Mouse (Mus musculus) heart, adult 2 months (tissue): ENCODE measurements at regions not wholly inside any gene's neighbourhood (a gene's known extent, or its start where the extent isn't known, plus 50 kb on each side); places are given as distances from the start of the nearest gene placed in this dataset.

ENCODE experiments used
- DNase-seq, 2 experiments: peaks; one replicate each; pipeline ENCODE4 v3.0.0; 2021
- H3K27ac ChIP-seq: fragments of 200-600 bp; 2 replicates; pipeline ENCODE4 v1.8.1; 2022
- H3K27me3 ChIP-seq: fragments of 200-500 bp; 2 replicates; pipeline ENCODE4 v1.6.1; 2012; ENCODE audit warnings: mild to moderate bottlenecking, low read length, inconsistent platforms, mixed read lengths; ENCODE audit not compliant: control insufficient read depth, insufficient read depth
- H3K36me3 ChIP-seq: fragments of 200-500 bp; 2 replicates; pipeline ENCODE4 v1.6.1; 2012; ENCODE audit warnings: low read length, inconsistent platforms; ENCODE audit not compliant: control insufficient read depth, insufficient read depth
- H3K4me1 ChIP-seq: fragments of 200-500 bp; 2 replicates; pipeline ENCODE4 v1.6.1; 2011; ENCODE audit warnings: low read length; ENCODE audit not compliant: control insufficient read depth, insufficient read depth
- H3K4me3 ChIP-seq: fragments of 200-600 bp; 2 replicates; pipeline ENCODE4 v1.8.1; 2022
- H3K79me2 ChIP-seq: fragments of 200-500 bp; replicated peaks from 2 replicates; pipeline ENCODE4 v1.6.1; 2012; ENCODE audit warnings: mild to moderate bottlenecking, inconsistent platforms, low read length, moderate library complexity, mixed read lengths; ENCODE audit not compliant: control insufficient read depth, insufficient read depth
- H3K9ac ChIP-seq: fragments of 200-500 bp; 2 replicates; pipeline ENCODE4 v1.6.1; 2012; ENCODE audit warnings: low read depth, mild to moderate bottlenecking, control low read depth, inconsistent platforms, low read length, mixed read lengths
- CTCF ChIP-seq: fragments of 200-600 bp; IDR thresholded peaks from 2 replicates; pipeline ENCODE4 v1.8.1; 2022; ENCODE audit warnings: antibody characterized with exemption, mild to moderate bottlenecking, moderate library complexity
- EP300 ChIP-seq: fragments of 200-500 bp; IDR thresholded peaks from 2 replicates; pipeline ENCODE4 v1.6.1; 2011; ENCODE audit warnings: low read depth, low read length, control low read depth; ENCODE audit not compliant: insufficient read depth
- POLR2A ChIP-seq: fragments of 200-500 bp; IDR thresholded peaks from 2 replicates; pipeline ENCODE4 v1.6.1; 2011; ENCODE audit warnings: mild to moderate bottlenecking, low read depth, low read length, control low read depth; ENCODE audit not compliant: insufficient read depth
- WGBS: fragments of 180-500 bp; shearing (Covaris S2); methylation state at CpG from one replicate; pipeline ENCODE4 v1.1.7; 2018; 5-methylcytosine and 5-hydroxymethylcytosine counted together
- intact Hi-C: fragments of 180-260 bp; cut with DNase I; formaldehyde crosslinking; loops from one replicate; pipeline ENCODE4 v1.15.1; 2025

GRCm38 (mm10) chr14:105433456-105433855, 175.1 kb downstream of the Ndfip2 start:
- intact Hi-C loops = no loop called here
- no peak for DNase-seq
- no peak for TF ChIP-seq CTCF
- TF ChIP-seq POLR2A = no peak
- TF ChIP-seq EP300 = no peak
- no peak overlapping the region for H3K9ac ChIP-seq
- H3K27ac ChIP-seq = no peak overlapping the region
- H3K36me3 ChIP-seq = no peaks in the 10 kb centered on the region
- no peaks in the 10 kb centered on the region for H3K27me3 ChIP-seq
- 85% methylated on average over 2 of the region's 2 CpGs for WGBS
- H3K4me1 ChIP-seq = peaks cover 2% of the 10 kb centered on the region; the same call in 1 of the 2 replicates
- H3K79me2 ChIP-seq = no peaks in the 10 kb centered on the region
- no peak overlapping the region for H3K4me3 ChIP-seq

- Histone ChIP-seq H3K79me2 (no peaks in the 10 kb centered on the region), H3K27ac (no peak overlapping the region), H3K36me3 (no peaks in the 10 kb centered on the region), H3K4me1 (peaks cover 2% of the 10 kb centered on the region; the same call in 1 of the 2 replicates), H3K27me3 (no peaks in the 10 kb centered on the region), H3K9ac (no peak overlapping the region), H3K4me3 (no peak overlapping the region)
- TF ChIP-seq POLR2A (no peak), EP300 (no peak), CTCF (no peak)
- no peak for DNase-seq
- 45% methylated on average over 4 of the region's 4 CpGs for WGBS
- intact Hi-C loops = no loop called here
Measured at GRCm38 (mm10) chr14:105432670-105433069, 174.3 kb downstream of the Ndfip2 start.

- intact Hi-C loops = no loop called here
Measured at GRCm38 (mm10) chr14:105431584-105431983, 173.2 kb downstream of the Ndfip2 start.

GRCm38 (mm10) chr14:105429664-105430257, 171.4 kb downstream of the Ndfip2 start:
- intact Hi-C loops = no loop called here
- TF ChIP-seq POLR2A = no peak
- TF ChIP-seq CTCF = no peak
- TF ChIP-seq EP300 = no peak
- no peaks in the 10 kb centered on the region for H3K79me2 ChIP-seq
- no peaks in the 10 kb centered on the region for H3K36me3 ChIP-seq
- H3K4me3 ChIP-seq = no peak overlapping the region
- H3K9ac ChIP-seq = no peak overlapping the region
- no peaks in the 10 kb centered on the region for H3K4me1 ChIP-seq
- DNase-seq = no peak
- no peak overlapping the region for H3K27ac ChIP-seq
- H3K27me3 ChIP-seq = no peaks in the 10 kb centered on the region
- 64% methylated on average over 5 of the region's 5 CpGs for WGBS

More at GRCm38 (mm10) chr14:105431584-105431983, 173.2 kb downstream of the Ndfip2 start:
- Histone ChIP-seq H3K36me3 (no peaks in the 10 kb centered on the region), H3K4me3 (no peak overlapping the region), H3K79me2 (no peaks in the 10 kb centered on the region), H3K9ac (no peak overlapping the region), H3K27ac (no peak overlapping the region), H3K4me1 (peaks cover 2% of the 10 kb centered on the region; the same call in 1 of the 2 replicates), H3K27me3 (no peaks in the 10 kb centered on the region)
- 90% methylated on average over 4 of the region's 4 CpGs for WGBS
- no peak for TF ChIP-seq POLR2A
- TF ChIP-seq EP300 = no peak
- DNase-seq = no peak

GRCm38 (mm10) chr14:105427474-105427901, 169.1 kb downstream of the Ndfip2 start:
- H3K79me2 ChIP-seq = no peaks in the 10 kb centered on the region
- no peak for DNase-seq
- H3K9ac ChIP-seq = no peak overlapping the region
- intact Hi-C loops = no loop called here
- H3K4me3 ChIP-seq = no peak overlapping the region
- 54% methylated on average over 17 of the region's 17 CpGs for WGBS
- TF ChIP-seq EP300 (no peak), CTCF (no peak), POLR2A (no peak)
- H3K27me3 ChIP-seq = no peaks in the 10 kb centered on the region
- no peaks in the 10 kb centered on the region for H3K4me1 ChIP-seq
- H3K36me3 ChIP-seq = no peaks in the 10 kb centered on the region
- no peak overlapping the region for H3K27ac ChIP-seq

- 65% methylated on average over 19 of the region's 19 CpGs for WGBS
- DNase-seq = no peak
- intact Hi-C loops = no loop called here
- H3K4me3 ChIP-seq = no peak overlapping the region
- H3K4me1 ChIP-seq = no peaks in the 10 kb centered on the region
- H3K36me3 ChIP-seq = no peaks in the 10 kb centered on the region
- no peak overlapping the region for H3K9ac ChIP-seq
- no peaks in the 10 kb centered on the region for H3K27me3 ChIP-seq
- H3K79me2 ChIP-seq = no peaks in the 10 kb centered on the region
- no peak overlapping the region for H3K27ac ChIP-seq
- no peak for TF ChIP-seq EP300
- TF ChIP-seq POLR2A = no peak
- no peak for TF ChIP-seq CTCF
Measured at GRCm38 (mm10) chr14:105426597-105427334, 168.4 kb downstream of the Ndfip2 start.
